Mouse (Mus musculus) adrenal gland (tissue): ENCODE results near the gene Cyp4f14.

ENCODE experiments used
- intact Hi-C: fragments of 180-260 bp; cut with DNase I; formaldehyde crosslinking; loops from one replicate; pipeline ENCODE4 v1.15.1; 2025
- long read RNA-seq, 2 experiments: library from polyadenylated mRNA; unstranded; transcript quantifications; one replicate each; pipeline ENCODE4 v2.0.0; 2020; ENCODE audit warnings: borderline replicate concordance in 1 of 2; ENCODE audit not compliant: insufficient replicate concordance in 1 of 2

Cyp4f14 gene
- long read RNA-seq, experiment 1, transcript Cyp4f14-201 (12 exons, 2,221 nt), result major isoform, 9 of 13 reads
- long read RNA-seq, experiment 1, partial matches to known transcripts, result 0 of 13 reads
- long read RNA-seq, experiment 1, other reads (novel, unspliced or antisense), result 3 of 13 reads
- long read RNA-seq, experiment 2, transcript Cyp4f14-201 (12 exons, 2,221 nt), result major isoform, 10 of 24 reads
- long read RNA-seq, experiment 2, partial matches to known transcripts, result 1 of 24 reads
- long read RNA-seq, experiment 2, other reads (novel, unspliced or antisense), result 9 of 24 reads

DNA sequence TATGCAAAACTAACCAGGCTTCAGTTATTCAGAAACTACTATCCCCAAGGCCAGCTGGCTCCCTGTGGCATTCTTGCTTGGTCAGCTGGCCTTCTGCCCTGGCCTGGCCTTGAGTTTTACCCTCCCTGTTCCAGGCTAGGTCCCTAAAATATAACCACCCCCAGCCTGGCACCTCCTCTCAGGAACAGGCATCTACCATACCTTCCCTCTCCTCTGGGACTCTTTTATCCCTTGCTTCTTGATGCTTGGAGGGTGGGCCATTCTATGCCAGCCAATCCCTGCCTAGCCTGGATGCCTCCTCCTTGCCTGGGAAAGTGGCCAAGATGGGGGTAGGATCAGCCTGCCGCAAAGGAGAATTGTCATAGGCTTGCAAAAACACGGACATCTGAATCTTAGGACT lies at the start of gene Cyp4f14:
Gene Cyp4f14, minus strand, starts transcription at position 212 of the 400 bp plus-strand sequence.
- intact Hi-C loops, result no loop called here

DNA sequence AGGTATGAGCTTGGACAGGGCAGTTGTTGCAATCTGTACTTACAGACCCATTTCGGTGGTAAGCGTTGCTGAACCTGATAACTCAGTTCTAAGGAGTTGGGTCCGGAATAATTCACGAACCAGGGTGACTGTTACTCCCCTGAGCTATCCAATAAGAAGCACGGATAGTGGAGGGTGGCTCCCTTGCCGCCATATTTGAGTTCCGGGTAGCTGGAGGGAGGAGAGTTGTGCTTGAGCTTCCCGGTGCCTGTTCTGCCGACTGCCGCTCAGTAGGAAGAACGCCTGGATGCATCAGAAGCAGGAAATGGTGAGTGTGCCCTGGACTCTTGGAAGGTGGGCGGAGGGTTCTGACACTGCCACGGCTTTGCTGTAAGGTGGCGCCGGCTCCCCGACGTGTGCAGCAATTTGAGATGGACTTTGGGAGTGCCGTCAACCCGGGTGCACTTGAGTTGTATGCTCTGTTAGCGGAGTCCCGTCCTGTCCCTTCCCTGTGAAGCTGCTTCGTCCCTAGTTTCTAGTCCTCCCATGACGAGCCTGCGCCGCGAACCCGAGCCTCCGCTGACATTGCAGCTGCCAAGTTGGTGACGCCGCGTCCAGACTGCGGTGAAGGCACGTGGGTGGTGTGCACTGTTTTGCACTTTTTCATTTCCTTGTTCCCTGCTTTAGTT lies 48.6 kb upstream of the Cyp4f14 start, which contains the start of gene Zfp472:
Gene Zfp472, plus strand, starts transcription at position 192 of the 668 bp plus-strand sequence.
- intact Hi-C loops, result no loop called here

DNA sequence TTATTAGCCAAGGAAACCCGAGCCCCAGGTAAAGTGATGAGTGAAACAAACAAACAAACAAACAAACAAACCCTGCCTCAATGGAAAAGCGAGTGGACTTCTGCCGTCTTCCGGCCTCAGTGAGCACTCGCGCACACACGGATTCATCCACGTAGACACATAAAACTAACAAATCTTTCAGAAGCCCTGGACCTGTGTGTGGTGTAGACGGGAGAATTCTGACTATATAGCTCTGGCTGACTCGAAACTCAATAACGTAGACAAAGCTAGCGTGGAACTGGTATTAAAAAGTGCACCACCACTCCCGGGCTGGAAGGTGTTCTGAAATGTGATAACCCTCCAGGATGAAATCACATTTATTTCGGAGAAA lies 48.1 kb upstream of the Cyp4f14 start:
- intact Hi-C loops, result no loop called here

DNA sequence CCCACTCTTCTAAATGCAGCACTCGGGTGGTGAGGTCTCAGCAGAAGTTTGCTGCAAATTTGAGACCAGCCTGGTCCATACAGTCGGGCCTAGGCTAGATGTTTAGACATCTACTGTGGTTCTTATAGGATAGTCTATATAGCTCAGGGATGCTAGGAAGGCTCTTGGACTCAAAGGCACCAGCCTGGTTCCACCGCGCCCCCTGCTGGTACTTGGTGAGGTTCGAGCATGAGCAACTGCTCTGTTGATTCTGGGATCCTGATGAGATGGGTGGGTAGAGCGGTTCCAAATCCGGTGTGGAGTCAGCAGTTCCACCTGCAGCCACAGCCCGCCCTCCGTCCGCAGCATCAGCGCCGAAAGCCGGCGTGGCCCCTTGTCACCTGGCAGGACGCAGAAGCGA lies 34.3 kb upstream of the Cyp4f14 start:
- intact Hi-C loops, result loop anchor here (5.0 kb wide), 2 partner anchors 44 to 94 kb away; no protein-coding TSS in a partner anchor

DNA sequence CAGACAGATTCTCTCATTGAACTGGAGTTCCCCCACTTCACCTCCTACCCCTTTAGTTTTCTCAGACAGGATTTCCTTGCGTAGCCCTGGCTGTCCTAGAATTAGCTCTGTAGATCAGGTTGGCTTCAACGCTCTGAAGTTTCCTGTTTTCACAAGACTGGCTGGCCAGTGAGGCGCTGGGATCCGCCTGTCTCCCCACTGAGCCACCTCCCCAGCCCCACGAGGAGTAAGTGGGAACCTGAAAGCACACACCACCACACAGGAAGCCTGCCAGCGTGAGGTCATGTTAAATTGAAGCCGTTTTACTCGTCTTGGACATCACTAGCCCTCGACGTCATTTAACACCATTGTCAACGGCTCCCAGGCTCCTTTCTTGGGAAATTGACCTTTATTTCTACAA lies 33.9 kb upstream of the Cyp4f14 start:
- intact Hi-C loops, result loop anchor here (5.0 kb wide), 2 partner anchors 44 to 94 kb away; no protein-coding TSS in a partner anchor

DNA sequence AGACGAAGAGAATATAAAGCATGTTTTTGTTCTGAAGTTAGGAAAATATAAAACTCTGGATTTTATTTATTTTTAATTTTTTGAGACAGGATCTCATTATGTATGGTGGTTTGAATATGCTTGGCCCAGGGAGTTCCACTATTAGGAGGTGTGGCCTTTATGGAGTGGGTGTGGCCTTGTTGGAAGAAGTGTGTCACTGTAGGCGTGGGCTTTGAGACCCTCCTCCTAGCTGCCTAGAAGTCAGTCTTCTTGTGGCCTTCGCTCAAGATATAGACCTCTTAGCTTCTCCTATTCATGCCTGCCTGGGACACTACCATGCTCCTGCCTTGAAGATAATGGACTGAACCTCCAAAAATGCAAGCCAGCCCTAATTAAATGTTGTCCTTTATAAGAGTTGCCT lies 33.0 kb upstream of the Cyp4f14 start:
- intact Hi-C loops, result loop anchor here (5.0 kb wide), 2 partner anchors 43 to 93 kb away; no protein-coding TSS in a partner anchor

DNA sequence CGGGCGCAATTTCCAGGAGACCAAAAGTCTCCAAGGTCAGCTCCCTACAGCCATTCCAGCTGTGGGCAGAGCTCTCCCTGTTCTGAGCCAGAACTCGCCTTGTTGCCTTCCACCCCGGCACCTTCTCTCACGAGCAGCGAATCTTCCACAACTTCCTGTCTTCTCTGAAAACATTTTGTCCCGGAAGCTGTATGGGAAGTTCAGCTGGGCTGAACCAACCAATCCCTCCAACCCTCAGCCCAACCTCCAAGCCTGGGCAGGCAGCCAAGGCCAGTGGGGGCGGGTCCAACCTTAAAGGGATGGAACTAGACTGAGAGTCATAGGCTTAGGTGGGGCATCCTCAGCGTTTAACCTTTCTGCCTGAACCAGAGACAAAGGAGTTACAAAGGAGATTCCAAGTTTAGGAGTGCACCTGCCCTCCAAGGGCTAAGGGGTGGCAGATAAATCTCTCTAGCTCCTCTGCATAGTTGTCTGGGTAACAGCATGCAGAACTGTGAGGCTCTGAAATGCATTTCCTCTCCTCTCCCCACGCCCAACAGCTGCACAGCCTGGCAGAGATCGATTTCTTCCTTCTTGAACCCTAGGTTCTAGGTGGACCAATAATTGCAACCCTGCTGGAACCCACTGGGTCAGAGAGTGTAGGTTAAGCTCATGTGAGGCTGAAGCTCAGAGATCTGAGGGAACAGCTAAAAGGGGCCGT lies 30.2 kb upstream of the Cyp4f14 start, which contains the start of gene Cyp4f13:
Gene Cyp4f13, minus strand, starts transcription at position 188 of the 700 bp plus-strand sequence.
- intact Hi-C loops, result no loop called here

DNA sequence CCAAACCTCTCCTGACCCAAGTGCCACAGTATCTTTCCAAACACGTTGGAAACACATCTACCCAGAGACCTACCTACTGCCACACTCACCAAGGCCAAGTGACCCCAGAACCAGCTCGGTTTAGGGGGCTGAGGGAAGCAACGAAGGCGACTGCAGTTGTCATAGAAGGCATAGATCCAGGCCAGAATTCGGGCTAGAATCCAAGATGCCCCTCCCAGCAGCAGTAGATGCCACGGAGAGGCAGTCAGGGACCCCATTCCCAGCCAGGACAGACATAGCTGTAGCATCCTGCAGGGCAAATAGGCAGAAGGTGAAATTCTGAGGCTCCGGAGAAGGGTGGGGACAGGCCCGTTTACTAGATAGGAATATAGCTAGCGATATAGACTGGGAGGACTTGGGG lies 29.6 kb upstream of the Cyp4f14 start:
- intact Hi-C loops, result no loop called here

DNA sequence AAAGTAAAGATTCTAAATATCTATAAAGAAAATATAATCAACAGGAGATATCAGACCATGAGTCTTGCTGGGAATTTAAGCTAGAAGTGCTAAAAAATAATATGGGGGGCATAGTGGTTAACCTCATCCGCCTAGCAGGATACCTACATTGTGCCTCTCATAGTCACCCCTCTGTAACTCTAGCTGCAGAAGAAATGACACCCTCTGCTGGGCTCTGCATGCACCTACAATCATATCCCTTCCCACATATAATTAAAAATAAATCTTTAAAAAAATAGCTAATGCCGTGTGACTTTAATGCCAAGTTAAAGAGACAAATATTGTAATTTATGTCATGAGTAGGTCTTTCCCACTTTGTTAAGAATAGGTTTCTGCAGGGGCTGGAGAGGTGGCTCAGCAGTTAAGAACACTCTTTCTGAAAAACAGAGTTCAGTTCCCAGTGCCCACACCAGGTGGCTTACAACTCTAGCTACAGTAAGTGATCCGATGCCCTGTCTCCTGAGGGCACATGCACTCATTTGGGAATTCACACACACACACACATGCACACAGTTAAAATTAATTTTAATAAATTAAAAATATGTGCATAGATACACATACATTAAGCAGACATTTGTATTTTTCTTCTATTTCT lies 27.4 kb upstream of the Cyp4f14 start:
- intact Hi-C loops, result no loop called here

DNA sequence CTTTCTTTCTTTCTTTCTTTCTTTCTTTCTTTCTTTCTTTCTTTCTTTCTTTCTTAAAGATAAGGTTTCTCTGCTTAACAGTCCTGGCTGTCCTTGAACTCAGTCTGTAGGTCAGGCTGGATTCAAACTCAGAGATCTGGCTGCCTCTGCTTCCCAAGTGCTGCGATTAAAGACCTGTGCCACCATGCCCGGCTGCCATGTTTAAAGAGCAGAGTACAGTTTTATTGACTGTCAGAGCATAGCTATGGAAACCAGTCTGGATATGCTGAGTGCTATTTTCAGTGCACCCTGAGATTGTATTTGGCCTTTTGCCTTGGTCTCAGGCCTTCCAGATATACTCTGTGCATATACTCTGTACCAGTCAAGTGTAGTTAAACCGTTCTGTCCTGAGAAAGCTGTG lies 26.5 kb upstream of the Cyp4f14 start:
- intact Hi-C loops, result no loop called here

DNA sequence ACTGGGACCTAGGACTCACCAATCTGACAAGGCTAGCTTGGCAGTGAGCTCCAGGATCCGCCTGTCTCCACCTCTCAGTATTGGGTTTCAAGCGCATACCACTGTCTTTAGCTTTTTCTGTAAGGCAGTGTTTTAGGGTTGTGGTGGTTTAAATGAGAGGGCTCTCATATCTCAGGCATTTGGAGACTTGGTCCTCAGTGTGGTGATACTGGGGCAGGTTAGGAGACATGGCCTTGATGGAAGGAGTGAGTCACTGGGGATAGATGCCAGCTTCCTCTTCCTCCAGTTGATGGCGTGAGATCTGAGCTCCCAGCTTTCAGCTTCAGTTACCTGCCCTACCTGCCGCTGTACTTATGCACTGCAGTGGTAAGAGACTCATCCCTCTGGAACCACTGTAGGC lies 22.7 kb upstream of the Cyp4f14 start:
- intact Hi-C loops, result no loop called here

DNA sequence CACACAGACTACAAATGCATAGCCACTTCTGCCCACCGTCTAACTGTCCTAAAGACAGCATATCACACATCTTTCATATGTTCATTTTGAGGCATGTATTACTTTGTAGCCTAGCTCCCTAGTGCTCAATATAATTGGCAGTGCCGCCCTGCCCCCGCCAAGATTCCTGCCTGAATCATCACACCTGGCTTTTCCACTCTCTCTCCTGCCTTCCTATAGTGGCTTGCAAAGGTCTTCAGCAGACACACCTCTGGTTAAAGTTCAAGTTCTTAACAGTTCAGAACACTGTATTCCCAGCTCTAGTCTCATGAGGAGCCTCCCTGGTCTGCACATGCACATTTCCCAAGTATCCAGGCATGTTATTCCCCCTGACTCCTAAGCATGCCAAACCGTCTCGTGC lies 10.7 kb upstream of the Cyp4f14 start:
- intact Hi-C loops, result loop anchor here (1.0 kb wide), 1 partner anchor 13 kb away; no protein-coding TSS in a partner anchor

DNA sequence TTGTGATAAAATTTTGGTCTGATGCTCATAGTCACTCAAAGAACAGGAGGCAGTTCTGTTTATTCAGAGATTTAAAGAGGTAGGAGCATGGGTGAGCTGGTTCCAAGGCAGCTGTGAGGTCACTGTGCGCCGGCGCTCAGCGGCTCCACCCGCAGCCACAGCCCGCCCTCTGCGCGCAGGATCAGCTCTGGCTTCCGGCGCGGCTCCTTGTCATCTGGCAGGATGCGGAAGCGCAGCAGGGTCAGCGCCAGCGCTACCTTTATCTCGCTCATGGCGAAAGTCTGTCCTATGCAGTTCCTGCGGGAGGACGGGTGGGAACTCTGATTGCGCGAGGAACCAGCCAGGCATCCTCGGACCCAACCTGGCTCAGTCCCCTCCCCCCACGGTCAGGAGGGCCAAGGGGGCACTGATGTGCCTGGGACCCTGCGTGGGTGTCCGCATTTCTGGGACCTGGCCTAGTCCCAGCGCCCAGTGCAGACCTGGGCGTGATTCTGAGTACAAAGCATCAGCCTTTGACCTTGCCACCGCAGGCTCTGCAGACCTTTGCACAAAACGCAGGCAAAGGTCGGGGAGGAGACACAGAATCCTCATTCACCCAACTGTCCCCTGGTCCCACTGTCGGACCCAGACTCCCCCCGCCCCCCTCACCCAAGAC lies 7.6 kb upstream of the Cyp4f14 start:
- intact Hi-C loops, result no loop called here

DNA sequence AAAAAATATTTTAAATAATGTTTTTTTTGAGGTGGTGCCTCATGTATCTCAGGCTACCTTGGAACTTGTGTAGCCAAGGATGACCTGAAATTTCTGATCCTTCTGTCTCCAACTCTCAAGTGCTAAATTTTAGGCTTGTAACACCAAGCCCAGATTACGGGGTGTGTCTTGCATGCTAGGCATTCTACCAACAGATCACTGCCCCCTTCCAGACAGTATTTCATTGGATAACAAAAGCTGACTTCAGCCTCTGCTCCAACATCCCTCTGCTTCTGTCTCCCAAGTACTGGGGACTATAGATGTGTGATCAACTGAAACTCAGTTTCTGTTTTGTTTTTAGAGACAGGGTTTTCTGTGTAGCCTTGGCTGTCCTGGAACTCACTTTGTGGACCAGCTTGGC lies 6.5 kb upstream of the Cyp4f14 start:
- intact Hi-C loops, result no loop called here

DNA sequence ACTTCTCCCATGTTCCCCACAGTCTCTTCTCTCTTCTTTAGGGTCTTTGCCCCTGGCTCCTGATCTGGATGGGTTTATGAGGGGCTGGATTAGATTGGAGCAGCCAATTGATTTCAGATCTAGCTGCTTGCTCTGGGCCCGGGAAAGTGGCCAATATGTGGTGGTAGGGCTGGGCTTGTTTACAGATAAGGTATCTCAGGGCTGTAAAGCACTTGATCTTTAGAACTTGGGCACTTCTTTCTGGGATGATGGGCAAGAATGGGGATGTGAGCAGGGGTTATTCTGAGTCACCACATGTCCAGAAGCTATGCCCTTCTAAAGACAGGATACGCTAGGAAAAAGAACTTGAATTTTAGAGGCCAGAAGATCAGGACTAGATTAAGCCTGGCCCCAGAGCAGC lies 2.0 kb upstream of the Cyp4f14 start:
- intact Hi-C loops, result no loop called here

DNA sequence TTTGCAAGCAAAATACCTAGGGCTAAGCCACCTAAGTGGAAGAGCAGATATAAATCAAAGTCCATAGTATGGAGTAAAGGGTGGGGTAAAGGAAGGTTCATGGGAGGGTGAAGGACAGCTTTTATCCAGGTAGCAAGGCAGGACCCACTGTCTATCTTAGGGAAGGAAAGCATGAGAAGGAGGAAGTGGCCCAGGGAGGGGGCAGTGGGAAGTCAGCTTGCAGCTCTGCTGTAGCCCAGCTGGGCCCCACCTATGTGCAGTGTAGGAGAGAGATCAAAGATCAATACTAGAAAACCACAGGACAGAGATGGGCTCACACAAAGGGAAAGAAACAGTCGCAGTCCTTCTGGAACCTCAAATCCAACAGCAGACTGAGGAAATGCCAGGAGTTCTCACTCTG lies 1.1 kb downstream of the Cyp4f14 start:
- intact Hi-C loops, result no loop called here

DNA sequence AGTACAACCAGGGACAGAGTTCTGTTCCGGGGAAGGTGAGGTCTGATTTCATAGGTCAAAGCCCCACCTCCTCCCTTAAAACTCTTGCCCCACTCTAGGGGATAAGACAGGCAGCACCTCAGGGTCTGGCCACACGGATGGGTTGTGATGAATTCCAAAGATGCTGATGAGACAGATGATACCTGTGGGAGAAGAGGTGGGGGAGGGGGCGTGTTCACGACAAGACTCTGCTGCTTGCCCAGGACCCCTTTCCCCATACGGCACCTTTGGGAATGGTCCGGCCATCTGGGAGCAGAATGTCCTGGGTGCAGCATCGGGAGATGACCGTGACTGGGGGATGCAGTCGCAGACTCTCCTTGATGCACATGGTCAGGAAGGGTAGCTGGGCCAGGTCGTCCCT lies 11.0 kb downstream of the Cyp4f14 start:
- intact Hi-C loops, result loop anchor here (5.0 kb wide), 1 partner anchor 46 kb away; no protein-coding TSS in a partner anchor

DNA sequence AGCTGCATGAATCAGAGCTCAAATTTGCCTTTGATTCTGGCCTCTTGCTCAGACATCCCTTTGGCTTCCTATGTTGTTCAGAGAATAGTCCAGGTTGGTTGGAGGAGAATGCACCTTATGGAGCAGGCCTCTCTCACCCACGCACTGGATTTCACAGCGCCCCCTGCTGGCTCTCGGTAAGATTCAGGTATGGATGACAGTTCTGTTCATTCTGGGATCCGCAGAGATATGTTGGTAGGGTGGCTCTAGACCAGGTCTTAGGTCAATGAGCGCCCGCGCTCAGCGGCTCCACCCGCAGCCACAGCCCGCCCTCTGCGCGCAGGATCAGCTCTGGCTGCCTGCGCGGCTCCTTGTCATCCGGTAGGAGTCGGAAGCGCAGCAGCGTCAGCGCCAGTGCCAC lies 11.9 kb downstream of the Cyp4f14 start:
- intact Hi-C loops, result loop anchor here (5.0 kb wide), 1 partner anchor 47 kb away; no protein-coding TSS in a partner anchor

DNA sequence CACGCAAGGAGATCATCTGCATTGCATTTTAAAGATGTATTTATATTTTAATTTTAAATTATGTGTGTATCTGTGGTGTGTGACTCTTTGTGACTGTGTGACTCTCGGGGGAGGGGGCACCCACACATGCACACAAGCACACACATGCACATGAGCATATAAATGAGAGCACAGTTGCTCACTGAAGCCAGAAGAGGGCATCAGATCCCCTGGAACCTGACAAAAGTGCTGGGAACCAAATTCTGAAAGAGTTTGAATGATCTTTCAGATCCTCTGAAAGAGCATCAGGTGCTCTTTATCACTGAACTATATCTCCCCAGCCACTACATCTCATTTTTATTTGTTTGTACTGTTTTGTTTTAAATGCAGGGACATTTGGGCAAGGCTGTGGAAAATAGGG lies 12.7 kb downstream of the Cyp4f14 start:
- intact Hi-C loops, result no loop called here

DNA sequence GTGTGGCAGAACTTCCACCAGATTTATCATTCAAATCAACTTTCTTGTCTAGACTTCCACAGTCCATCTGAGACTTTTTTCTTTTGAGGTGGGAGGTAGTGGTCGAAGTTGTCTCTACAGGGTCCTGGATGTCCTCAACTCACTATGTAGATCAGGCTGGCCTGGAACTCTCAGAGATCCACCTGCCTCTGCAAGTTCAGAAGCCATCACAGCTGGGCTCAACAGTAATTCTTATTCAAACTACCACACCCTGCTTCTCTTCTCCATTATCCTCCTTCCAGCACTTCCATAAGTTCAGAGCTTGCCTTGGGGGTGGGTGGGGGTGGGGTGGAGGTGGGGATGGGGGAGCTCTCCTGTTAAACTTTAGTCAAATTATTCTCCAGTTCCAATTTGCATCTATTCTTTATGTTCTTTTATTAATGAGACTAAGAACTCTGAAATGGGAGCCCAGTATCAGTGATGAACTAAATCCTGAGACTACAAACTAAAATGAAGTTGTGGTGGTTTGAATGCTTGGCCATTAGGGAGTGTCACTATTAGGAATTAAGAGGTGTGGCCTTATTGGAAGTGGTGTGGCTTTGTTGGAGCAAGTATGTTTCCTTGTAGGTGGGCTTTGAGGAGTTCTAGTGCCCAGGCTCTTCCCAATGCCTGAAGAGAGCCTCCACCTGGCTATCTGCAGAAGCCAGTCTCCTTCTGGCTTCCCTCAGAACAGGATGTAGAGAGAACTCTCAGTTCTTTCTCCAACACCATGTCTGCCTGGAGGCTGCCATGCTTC lies 15.2 kb downstream of the Cyp4f14 start:
- intact Hi-C loops, result no loop called here
